Mouse (Mus musculus): Measurements from ENCODE around the gene Zfp385c. TPM values are rescaled to one million over a fixed set of nuclear protein-coding genes. Genes with fewer than 3 reads are reported as not detected.

The Zfp385c gene
- total and polyA plus RNA-seq, 3 experiments, result 0.11 TPM; not detected in 2

DNA sequence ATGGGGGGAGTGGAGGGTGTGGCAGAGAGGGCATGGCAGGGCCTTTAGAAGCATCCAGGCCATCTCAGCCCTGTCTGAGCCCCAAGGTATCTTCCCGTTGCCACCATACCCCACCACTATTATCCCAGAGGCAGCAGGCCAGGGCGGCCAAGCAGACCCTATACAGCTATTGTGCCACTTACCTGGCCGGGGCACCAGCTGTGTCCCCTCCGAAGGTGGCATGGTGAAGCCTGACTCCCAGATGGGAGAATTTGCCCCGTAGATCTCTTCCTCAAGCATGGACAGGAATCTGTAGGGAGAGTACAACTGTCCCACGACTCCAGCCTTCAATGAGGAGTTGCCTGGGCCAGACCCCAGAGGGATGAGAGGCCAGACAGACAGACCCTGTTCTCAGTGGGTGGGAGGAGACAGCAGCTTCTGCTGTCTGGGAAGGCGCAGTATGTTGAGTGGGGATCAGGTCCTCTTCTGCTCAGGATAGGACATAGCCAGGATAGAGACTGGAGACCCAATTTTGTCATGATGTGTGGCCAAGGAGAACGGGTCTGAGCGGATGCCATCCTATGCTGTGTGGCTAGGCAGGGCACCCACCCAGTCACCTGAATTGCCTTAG, 17.1 kb upstream of the Zfp385c start:
- H3K9me3 ChIP-seq (replicated peaks), result no peaks in the 10 kb centered on the region
- H3K27me3 ChIP-seq (ENCODE audit: insufficient read depth, low read length), result no peaks in the 10 kb centered on the region; the same call in 1 of the 2 replicates
- no peak for ATAC-seq (ENCODE audit: extremely low read depth, insufficient number of reproducible peaks, low FRiP score, poor library complexity, severe bottlenecking)
- no peak for DNase-seq (ENCODE audit: low spot score)
- no peak for TF ChIP-seq GATA1 (IDR thresholded peaks at IDR 0.05; ENCODE audit: borderline replicate concordance, low read length)
- H3K4me1 ChIP-seq (ENCODE audit: insufficient read depth, low read depth, low read length), result peaks cover 49% of the 10 kb centered on the region
- H3K4me3 ChIP-seq (ENCODE audit: low read depth, low read length), result no peak overlapping the region
- peaks cover 81% of the 10 kb centered on the region for H3K36me3 ChIP-seq (replicated peaks)

DNA sequence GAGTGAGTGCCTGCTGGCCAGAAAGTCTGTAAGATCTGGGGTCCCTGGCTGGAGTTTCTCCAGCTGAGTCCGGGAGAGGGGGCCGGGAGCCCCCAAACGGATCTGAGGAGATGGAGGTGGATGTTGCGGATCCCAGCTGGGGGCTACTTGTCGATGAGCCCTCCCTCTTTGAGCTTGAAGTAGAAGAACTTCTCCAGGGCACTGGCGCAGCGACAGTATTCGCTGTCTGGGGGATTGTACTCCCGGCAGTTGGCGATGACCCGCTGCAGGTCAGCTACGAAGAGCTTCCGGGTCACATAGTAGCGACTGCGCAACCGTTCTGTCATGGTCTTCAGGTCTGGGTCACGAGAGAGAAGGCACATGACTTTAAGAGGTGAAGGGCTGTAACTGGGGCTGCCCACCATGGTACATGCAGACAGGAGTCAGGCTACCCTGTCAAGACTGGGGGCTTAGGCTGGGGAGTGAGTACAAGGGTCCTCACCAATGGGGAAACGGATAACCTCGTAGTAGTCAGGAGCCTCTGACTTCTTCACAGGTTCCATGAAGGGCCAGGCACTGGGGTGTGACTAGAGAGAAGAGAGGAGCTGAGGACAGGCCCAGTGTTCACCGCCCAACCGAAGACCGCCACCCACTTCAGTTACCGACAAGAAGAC, 13.0 kb upstream of the Zfp385c start:
- Histone ChIP-seq H3K4me1 (ENCODE audit: insufficient read depth, low read depth, low read length) (peaks cover 49% of the 10 kb centered on the region), H3K36me3 (replicated peaks) (peaks cover 84% of the 10 kb centered on the region), H3K27me3 (ENCODE audit: insufficient read depth, low read length) (no peaks in the 10 kb centered on the region; the same call in 1 of the 2 replicates), H3K4me3 (ENCODE audit: low read depth, low read length) (no peak overlapping the region), H3K9me3 (replicated peaks) (no peaks in the 10 kb centered on the region)
- DNase-seq (ENCODE audit: low spot score), result no peak
- no peak for ATAC-seq (ENCODE audit: extremely low read depth, insufficient number of reproducible peaks, low FRiP score, poor library complexity, severe bottlenecking)
- TF ChIP-seq GATA1 (IDR thresholded peaks at IDR 0.05; ENCODE audit: borderline replicate concordance, low read length) (no peak), CTCF (IDR thresholded peaks at IDR 0.05; ENCODE audit: low read depth, low read length) (no peak), TAL1 (conservative IDR thresholded peaks at IDR 0.05; ENCODE audit: low read depth, low read length) (no peak), GATA2 (IDR thresholded peaks at IDR 0.05; ENCODE audit: borderline replicate concordance, low read depth, low read length) (no peak), POLR2AphosphoS5 (IDR thresholded peaks at IDR 0.05; ENCODE audit: insufficient replicate concordance, low read depth, low read length) (no peak)

DNA sequence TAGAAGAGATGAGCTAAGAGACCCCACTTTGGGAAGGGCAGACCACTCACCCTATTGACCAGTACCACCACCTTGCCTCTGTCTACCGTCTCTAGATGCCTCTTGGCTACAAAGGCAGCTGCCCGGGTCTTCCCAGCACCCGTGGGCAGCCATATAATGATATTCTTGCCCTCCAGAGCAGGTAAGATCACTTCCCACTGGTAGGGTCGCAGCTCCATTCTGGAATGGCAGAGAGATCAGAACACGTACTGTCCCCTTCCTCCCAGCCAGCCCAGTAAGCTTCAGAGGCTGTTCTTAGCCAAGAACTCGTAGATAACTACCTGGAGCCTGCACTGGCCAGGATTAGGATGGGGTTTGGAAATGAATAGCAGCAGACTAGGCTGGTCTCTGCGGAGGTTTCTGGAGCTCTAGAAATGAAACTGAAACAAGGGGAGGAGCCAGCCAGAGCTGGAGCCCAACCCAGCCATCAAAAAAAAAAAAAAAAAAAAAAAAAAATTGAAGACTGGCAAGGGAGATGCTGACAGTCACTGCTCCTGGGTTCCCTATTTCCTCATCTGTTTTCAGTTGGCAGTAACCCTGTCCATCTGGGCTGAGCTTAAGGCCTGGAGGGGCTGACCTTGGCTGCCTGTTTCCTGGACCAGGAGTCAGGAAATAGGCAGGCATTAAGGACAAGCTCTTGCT, 11.7 kb upstream of the Zfp385c start, which contains the start of gene Dhx58:
Dhx58 (minus strand) TSS at position 421 of the 681 bp plus-strand sequence.
- no peak for TF ChIP-seq POLR2AphosphoS5 (IDR thresholded peaks at IDR 0.05; ENCODE audit: insufficient replicate concordance, low read depth, low read length)
- no peak for TF ChIP-seq GATA1 (IDR thresholded peaks at IDR 0.05; ENCODE audit: borderline replicate concordance, low read length)
- TF ChIP-seq TAL1 (conservative IDR thresholded peaks at IDR 0.05; ENCODE audit: low read depth, low read length), result no peak
- no peak for TF ChIP-seq GATA2 (IDR thresholded peaks at IDR 0.05; ENCODE audit: borderline replicate concordance, low read depth, low read length)
- TF ChIP-seq CTCF (IDR thresholded peaks at IDR 0.05; ENCODE audit: low read depth, low read length), result no peak
- Histone ChIP-seq H3K4me3 (ENCODE audit: low read depth, low read length) (peak within 1 kb of the TSS; percentile 29; the same call in 1 of the 2 replicates), H3K36me3 (replicated peaks) (peaks cover 77% of the 10 kb centered on the region), H3K9me3 (replicated peaks) (no peaks in the 10 kb centered on the region), H3K27me3 (ENCODE audit: insufficient read depth, low read length) (no peaks in the 10 kb centered on the region; the same call in 1 of the 2 replicates), H3K4me1 (ENCODE audit: insufficient read depth, low read depth, low read length) (peaks cover 48% of the 10 kb centered on the region)
- ATAC-seq (ENCODE audit: extremely low read depth, insufficient number of reproducible peaks, low FRiP score, poor library complexity, severe bottlenecking) (peak; percentile 22; the same call in 1 of the 2 replicates), DNase-seq (ENCODE audit: low spot score) (peak; percentile 23)

DNA sequence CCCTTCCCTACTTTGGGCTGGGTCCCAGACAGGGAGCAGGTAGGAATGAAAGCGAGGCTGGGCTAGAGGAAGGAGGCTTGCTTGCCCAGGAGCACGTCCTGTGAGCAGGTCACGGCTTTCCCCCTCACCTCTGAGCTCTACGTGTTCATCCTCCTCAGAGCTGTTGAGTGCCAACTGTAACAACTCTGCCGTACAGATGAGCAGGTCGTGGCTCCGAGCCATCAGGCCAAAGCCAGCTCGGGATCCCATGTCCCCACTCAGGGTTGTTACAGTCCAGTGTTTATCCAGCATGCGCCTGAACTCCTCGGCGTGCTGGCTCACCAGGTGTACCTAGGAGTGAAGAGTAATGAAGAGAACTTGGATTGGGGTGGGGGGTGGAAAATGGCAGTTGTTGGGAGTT, 11.1 kb upstream of the Zfp385c start:
- Histone ChIP-seq H3K4me3 (ENCODE audit: low read depth, low read length) (no peak overlapping the region; the same call in 1 of the 2 replicates), H3K27me3 (ENCODE audit: insufficient read depth, low read length) (no peaks in the 10 kb centered on the region; the same call in 1 of the 2 replicates), H3K4me1 (ENCODE audit: insufficient read depth, low read depth, low read length) (peaks cover 44% of the 10 kb centered on the region), H3K9me3 (replicated peaks) (no peaks in the 10 kb centered on the region), H3K36me3 (replicated peaks) (peaks cover 75% of the 10 kb centered on the region)
- DNase-seq (ENCODE audit: low spot score), result no peak
- no peak for ATAC-seq (ENCODE audit: extremely low read depth, insufficient number of reproducible peaks, low FRiP score, poor library complexity, severe bottlenecking)
- TF ChIP-seq GATA2 (IDR thresholded peaks at IDR 0.05; ENCODE audit: borderline replicate concordance, low read depth, low read length) (no peak), GATA1 (IDR thresholded peaks at IDR 0.05; ENCODE audit: borderline replicate concordance, low read length) (no peak), CTCF (IDR thresholded peaks at IDR 0.05; ENCODE audit: low read depth, low read length) (no peak), POLR2AphosphoS5 (IDR thresholded peaks at IDR 0.05; ENCODE audit: insufficient replicate concordance, low read depth, low read length) (no peak), TAL1 (conservative IDR thresholded peaks at IDR 0.05; ENCODE audit: low read depth, low read length) (no peak)

DNA sequence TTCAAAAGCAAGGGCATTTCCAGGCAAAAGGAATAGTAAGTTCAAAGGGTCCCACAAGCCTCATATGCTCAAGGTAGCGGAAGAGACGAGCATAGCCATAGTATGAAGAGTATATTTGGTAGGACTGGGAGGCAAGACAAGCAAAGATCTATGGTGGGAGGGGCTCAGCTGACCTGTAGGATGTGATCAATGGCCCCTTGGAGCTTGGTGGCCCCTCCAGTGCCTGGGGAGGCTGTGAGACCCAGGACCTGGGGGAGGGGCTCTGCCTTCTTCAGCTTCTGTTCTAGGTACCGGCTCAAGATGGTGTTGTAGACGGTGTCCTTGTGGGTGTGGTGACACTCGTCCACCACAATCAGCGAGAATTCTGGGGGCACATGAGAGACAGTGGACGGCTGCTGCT, 10.7 kb upstream of the Zfp385c start:
- peaks cover 75% of the 10 kb centered on the region for H3K36me3 ChIP-seq (replicated peaks)
- ATAC-seq (ENCODE audit: extremely low read depth, insufficient number of reproducible peaks, low FRiP score, poor library complexity, severe bottlenecking), result no peak
- no peaks in the 10 kb centered on the region for H3K9me3 ChIP-seq (replicated peaks)
- no peaks in the 10 kb centered on the region; the same call in 1 of the 2 replicates for H3K27me3 ChIP-seq (ENCODE audit: insufficient read depth, low read length)
- H3K4me1 ChIP-seq (ENCODE audit: insufficient read depth, low read depth, low read length), result peaks cover 40% of the 10 kb centered on the region
- H3K4me3 ChIP-seq (ENCODE audit: low read depth, low read length), result peak overlapping the region; percentile 55; the same call in 1 of the 2 replicates
- TF ChIP-seq GATA1 (IDR thresholded peaks at IDR 0.05; ENCODE audit: borderline replicate concordance, low read length) (no peak), POLR2AphosphoS5 (IDR thresholded peaks at IDR 0.05; ENCODE audit: insufficient replicate concordance, low read depth, low read length) (no peak)
- no peak for DNase-seq (ENCODE audit: low spot score)

DNA sequence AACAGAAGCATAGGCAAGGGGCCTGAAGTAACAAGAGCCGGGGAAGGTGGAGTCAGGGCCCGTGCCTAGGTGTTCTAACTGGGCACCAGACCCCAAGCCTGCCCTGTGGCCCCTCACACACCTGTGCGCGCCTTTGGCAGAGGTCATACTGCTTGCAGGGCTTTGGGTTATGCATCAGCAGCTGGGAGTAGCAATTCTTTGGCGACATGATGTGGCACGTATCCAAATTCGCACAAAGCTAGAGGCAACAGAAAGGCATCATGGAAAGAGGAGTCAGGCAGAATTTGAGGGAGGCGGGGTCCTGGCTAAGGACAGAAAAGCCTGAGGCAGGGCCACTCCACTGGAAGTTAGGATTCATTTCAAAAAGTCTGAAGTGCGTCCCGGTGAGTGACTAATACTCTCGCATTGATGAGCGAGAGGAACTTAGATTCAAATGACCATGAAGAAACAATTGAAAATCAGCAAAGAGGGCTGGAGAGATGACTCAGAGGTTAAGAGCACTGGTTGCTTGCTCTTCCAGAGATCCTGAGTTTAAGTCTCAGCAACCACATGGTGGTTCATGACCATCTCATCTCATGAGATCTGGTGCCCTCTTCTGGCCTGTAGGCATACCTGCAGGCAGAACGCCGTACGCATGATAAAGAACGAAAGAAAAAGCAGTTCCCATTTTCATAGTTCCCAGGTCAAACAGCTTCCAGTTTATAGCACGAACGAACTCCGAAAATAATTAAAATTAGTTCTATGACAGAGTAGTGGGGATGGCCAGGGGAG, 10.0 kb upstream of the Zfp385c start:
- DNase-seq (ENCODE audit: low spot score) (peak; percentile 47), ATAC-seq (ENCODE audit: extremely low read depth, insufficient number of reproducible peaks, low FRiP score, poor library complexity, severe bottlenecking) (no peak)
- H3K27me3 ChIP-seq (ENCODE audit: insufficient read depth, low read length), result no peaks in the 10 kb centered on the region; the same call in 1 of the 2 replicates
- H3K9me3 ChIP-seq (replicated peaks), result no peaks in the 10 kb centered on the region
- peaks cover 71% of the 10 kb centered on the region for H3K36me3 ChIP-seq (replicated peaks)
- peak; percentile 71 for TF ChIP-seq CTCF (IDR thresholded peaks at IDR 0.05; ENCODE audit: low read depth, low read length)
- TF ChIP-seq TAL1 (conservative IDR thresholded peaks at IDR 0.05; ENCODE audit: low read depth, low read length), result no peak
- H3K4me3 ChIP-seq (ENCODE audit: low read depth, low read length), result peak overlapping the region; percentile 55; the same call in 1 of the 2 replicates
- H3K4me1 ChIP-seq (ENCODE audit: insufficient read depth, low read depth, low read length), result peaks cover 40% of the 10 kb centered on the region

Measured in G1E (cell line).